ENCODE assay signal across 8 mouse cellular contexts in genomic region chr4:104913291-104914129, GRCm38 (mm10). TPM values are rescaled to one million over a fixed set of nuclear protein-coding genes. Genes with fewer than 3 reads are reported as not detected.
DNase-seq lines count a peak whose midpoint lies in the region; ATAC-seq lines count a peak whose summit lies in the region.

TSS of gene Fyb2 (plus strand) at chr4:104913456.

- intact Hi-C loops in heart, postnatal 25 days (cut with DNase I): loop anchor here (5.0 to 10.0 kb wide), 2 partner anchors 89 to 1311 kb away; no protein-coding TSS in a partner anchor

- peaks cover 17% of the 10 kb centered on the region for H3K27me3 ChIP-seq in heart, embryonic 13.5 days (replicated peaks)
- H3K27me3 ChIP-seq in embryonic facial prominence, embryonic 13.5 days: peaks cover 21% of the 10 kb centered on the region

- no peak within 1 kb of the TSS for H3K9ac ChIP-seq in heart, embryonic 13.5 days
- H3K9ac ChIP-seq in embryonic facial prominence, embryonic 13.5 days: no peak within 1 kb of the TSS

- H3K4me3 ChIP-seq in heart, embryonic 13.5 days: peak within 1 kb of the TSS; percentile 32
- H3K4me3 ChIP-seq in embryonic facial prominence, embryonic 13.5 days: peak within 1 kb of the TSS; percentile 21

- no peaks in the 10 kb centered on the region for H3K36me3 ChIP-seq in heart, embryonic 13.5 days
- H3K36me3 ChIP-seq in embryonic facial prominence, embryonic 13.5 days: no peaks in the 10 kb centered on the region

- peaks cover 8% of the 10 kb centered on the region for H3K4me1 ChIP-seq in heart, embryonic 13.5 days
- H3K4me1 ChIP-seq in embryonic facial prominence, embryonic 13.5 days: peaks cover 4% of the 10 kb centered on the region; the same call in 1 of the 2 replicates

- no peaks in the 10 kb centered on the region for H3K9me3 ChIP-seq in heart, embryonic 13.5 days
- H3K9me3 ChIP-seq in embryonic facial prominence, embryonic 13.5 days: no peaks in the 10 kb centered on the region

- ATAC-seq in heart, embryonic 13.5 days (ENCODE audit: extremely low read depth, insufficient number of reproducible peaks, low FRiP score, low TSS enrichment): no peak
- 0 out of 2 replicates have a peak, but pooled peaks have one; percentile 43 for ATAC-seq in embryonic facial prominence, embryonic 13.5 days (ENCODE audit: insufficient number of reproducible peaks, insufficient read depth, low FRiP score, low TSS enrichment, low read depth)

- DNase-seq in heart, postnatal 25 days (ENCODE audit: low spot score): no peak
- DNase-seq in kidney, adult 9 months: peak; percentile 19
- peak; percentile 13 for DNase-seq in lung, postnatal 14 days
- DNase-seq in adrenal gland, adult 2 months: no peak
- no peak for DNase-seq in adrenal gland, postnatal 4 days (ENCODE audit: low spot score in 2 of 2)
- no peak for DNase-seq in frontal cortex, postnatal 10 days (ENCODE audit: low spot score in 2 of 2)

- 22% methylated on average over 23 of the region's 23 CpGs for WGBS in heart, embryonic 13.5 days
- WGBS in embryonic facial prominence, embryonic 13.5 days: 22% methylated on average over 23 of the region's 23 CpGs

- no peak within 1 kb of the TSS for H3K27ac ChIP-seq in heart, embryonic 13.5 days (replicated peaks)
- H3K27ac ChIP-seq in embryonic facial prominence, embryonic 13.5 days: no peak within 1 kb of the TSS

- H3K4me2 ChIP-seq in heart, embryonic 13.5 days: peak within 1 kb of the TSS; percentile 62
- H3K4me2 ChIP-seq in embryonic facial prominence, embryonic 13.5 days: peak within 1 kb of the TSS; percentile 51

RNA-seq across cellular contexts. Expression of gene Fyb2, which starts in this region (rescaled TPM):
- polyA plus RNA-seq in heart, embryonic 13.5 days (2015; fragmentation: Nextera tagmentation; extraction: Ambion mirVana): 0.05 and 0.09 TPM in 2 replicates
- total RNA-seq in heart, postnatal 25 days (2021): under 1 TPM in 1 of 2 experiments, not detected in 1; 0.08 TPM
- polyA plus RNA-seq in embryonic facial prominence, embryonic 13.5 days (2015; fragmentation: Nextera tagmentation; extraction: Ambion mirVana): 0.21 and 0.29 TPM in 2 replicates
- total RNA-seq in adrenal gland, adult 2 months (2021): under 1 TPM; 0.55 to 0.78 TPM
- polyA plus RNA-seq in adrenal gland, adult 2 months (2012; rRNA removed): not detected in 2 replicates
- total RNA-seq in adrenal gland, postnatal 4 days (2021): under 1 TPM; 0.34 to 0.51 TPM

Comparison
In these comparisons a context has a peak if more than half of its experiments do, and no peak if none do; other contexts are left out.
1. Peak in ATAC-seq, H3K4me3 ChIP-seq and H3K4me2 ChIP-seq in embryonic facial prominence, embryonic 13.5 days; RNA of the gene not detected or under 1 TPM.
2. DNase-seq: peak in kidney, adult 9 months (single experiment) and lung, postnatal 14 days (single experiment); none in heart, postnatal 25 days (single experiment), adrenal gland, adult 2 months (single experiment), adrenal gland, postnatal 4 days (0 of 2) and frontal cortex, postnatal 10 days (0 of 2).